Mouse (Mus musculus): Measurements from ENCODE around the gene Sord.

DNA sequence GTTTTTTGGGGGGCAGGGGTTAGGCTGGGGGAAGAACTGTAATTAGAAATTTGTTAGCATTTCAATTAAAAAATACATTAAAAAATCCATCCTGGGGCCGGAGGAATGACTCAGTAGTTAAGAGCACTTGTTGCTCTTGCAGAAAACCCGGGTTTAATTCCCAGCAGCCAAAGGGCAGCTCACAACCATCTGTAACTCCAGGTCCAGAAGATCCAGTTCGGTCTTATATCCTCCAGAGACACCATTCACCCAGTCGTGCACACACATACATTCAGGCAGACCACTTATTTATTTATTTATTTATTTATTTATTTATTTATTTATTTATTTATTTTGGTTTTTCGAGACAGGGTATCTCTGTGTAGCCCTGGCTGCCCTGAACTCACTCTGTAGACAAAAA is 1.2 kb upstream of the Sord start:
- TF ChIP-seq CTCF (IDR thresholded peaks at IDR 0.05; ENCODE audit: extremely low read depth, insufficient read length, insufficient replicate concordance, low read depth, low read length) (no peak), POLR2A (IDR thresholded peaks at IDR 0.05; ENCODE audit: low read depth, low read length) (no peak)

Measured in small intestine, adult 2 months (tissue).